Mouse (Mus musculus) midbrain, embryonic 15.5 days (tissue): ENCODE data around the gene Tectb. TPM values are rescaled to one million over a fixed set of nuclear protein-coding genes. Genes with fewer than 3 reads are reported as not detected.
"Not testable (repeated sequence)": the region's sequence is repeated elsewhere in the genome, so short reads cannot be mapped to it uniquely, and the experiment has no call there.

Experiments used
- ATAC-seq: fragments of 200-750 bp; cut with Nextera tagmentation; replicated peaks from 2 replicates; pipeline ENCODE4 v1.8.0; 2017; ENCODE audit warnings: moderate TSS enrichment
- H3K27ac ChIP-seq: fragments of 300-500 bp; sonication (generic); 2 replicates; pipeline ENCODE4 v1.5.1; 2015; ENCODE audit warnings: mild to moderate bottlenecking, inconsistent platforms
- H3K27me3 ChIP-seq: fragments of 300-500 bp; sonication (generic); replicated peaks from 2 replicates; pipeline ENCODE4 v1.6.1; 2015; ENCODE audit warnings: inconsistent platforms
- H3K36me3 ChIP-seq: fragments of 300-500 bp; sonication (generic); replicated peaks from 2 replicates; pipeline ENCODE4 v1.6.1; 2015; ENCODE audit warnings: inconsistent platforms
- H3K4me1 ChIP-seq: fragments of 300-500 bp; sonication (generic); 2 replicates; pipeline ENCODE4 v1.6.1; 2015; ENCODE audit warnings: inconsistent platforms
- H3K4me2 ChIP-seq: fragments of 300-500 bp; sonication (generic); 2 replicates; pipeline ENCODE4 v1.6.1; 2015; ENCODE audit warnings: inconsistent platforms, mild to moderate bottlenecking, moderate library complexity
- H3K4me3 ChIP-seq: fragments of 300-500 bp; sonication (generic); 2 replicates; pipeline ENCODE4 v1.5.1; 2015; ENCODE audit warnings: mild to moderate bottlenecking, inconsistent platforms
- H3K9ac ChIP-seq: fragments of 300-500 bp; sonication (generic); 2 replicates; pipeline ENCODE4 v1.6.1; 2015; ENCODE audit warnings: mild to moderate bottlenecking, inconsistent platforms
- H3K9me3 ChIP-seq: fragments of 300-500 bp; sonication (generic); 2 replicates; pipeline ENCODE4 v1.6.1; 2016; ENCODE audit warnings: inconsistent platforms
- WGBS: fragments of 180-500 bp; shearing (Covaris S2); methylation state at CpG from one replicate; pipeline ENCODE4 v1.1.7; 2015; ENCODE audit warnings: mixed read lengths; 5-methylcytosine and 5-hydroxymethylcytosine counted together
- polyA plus RNA-seq: library from polyadenylated mRNA; unstranded; fragments of >200 nt; fragmentation: Nextera tagmentation; extraction: Ambion mirVana; gene quantifications from 2 replicates; pipeline ENCODE4 v1.2.1, GENCODE M21; 2015

Tectb gene
- polyA plus RNA-seq, 1 experiment from 2014 or later, result 0.22 TPM

DNA sequence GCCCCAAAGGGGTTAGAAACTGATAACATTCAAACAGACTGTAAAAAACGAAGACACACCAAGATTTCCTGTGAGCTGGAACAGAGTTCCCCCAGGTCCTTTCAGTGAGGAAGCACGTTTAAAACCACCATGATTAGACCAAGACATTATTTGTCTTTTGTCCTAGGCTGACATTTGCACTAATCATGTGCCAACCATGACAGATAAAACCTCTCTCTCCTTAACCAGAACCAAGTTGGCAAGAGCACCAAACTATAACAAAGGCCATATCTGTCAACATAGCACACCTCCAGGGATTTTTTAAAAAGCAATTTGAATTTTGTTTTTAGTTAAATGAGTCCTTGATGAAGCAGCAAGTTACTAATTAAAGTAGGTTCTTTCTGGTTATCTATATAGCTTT is 12.8 kb upstream of the Tectb start:
- no peak overlapping the region for H3K4me2 ChIP-seq
- no peak overlapping the region for H3K4me3 ChIP-seq
- no peaks in the 10 kb centered on the region for H3K27me3 ChIP-seq
- H3K36me3 ChIP-seq, result no peaks in the 10 kb centered on the region
- H3K9me3 ChIP-seq, result 0 out of 2 replicates have a peak, but pooled peaks cover 3% of the 10 kb centered on the region
- no peaks in the 10 kb centered on the region for H3K4me1 ChIP-seq
- no peak overlapping the region for H3K27ac ChIP-seq
- ATAC-seq, result no peak
- 78% methylated on average over 2 of the region's 2 CpGs for WGBS
- H3K9ac ChIP-seq, result no peak overlapping the region

DNA sequence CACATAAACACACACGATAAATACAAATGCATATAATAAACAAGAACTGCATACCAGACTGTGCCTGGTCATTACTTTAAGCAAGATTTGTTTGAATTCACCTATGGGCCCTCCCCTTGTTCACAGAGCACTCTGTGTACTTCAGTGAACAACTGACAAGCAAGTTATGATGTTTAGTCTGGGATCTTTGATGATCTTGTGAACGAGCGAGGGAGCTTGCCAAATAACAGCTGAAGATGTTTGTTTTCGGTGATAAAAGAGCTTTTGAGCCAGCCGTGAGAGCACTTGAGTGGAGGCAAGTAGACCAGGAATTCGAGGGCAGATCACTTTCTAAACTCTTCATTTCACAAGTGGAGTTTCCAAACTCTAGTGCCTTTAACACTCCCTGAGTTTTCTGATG is 12.2 kb upstream of the Tectb start:
- H3K4me3 ChIP-seq, result no peak overlapping the region
- no peaks in the 10 kb centered on the region for H3K27me3 ChIP-seq
- H3K9ac ChIP-seq, result no peak overlapping the region
- H3K4me2 ChIP-seq, result no peak overlapping the region
- H3K4me1 ChIP-seq, result no peaks in the 10 kb centered on the region
- H3K9me3 ChIP-seq, result 0 out of 2 replicates have a peak, but pooled peaks cover 3% of the 10 kb centered on the region
- WGBS, result 78% methylated on average over 6 of the region's 6 CpGs
- ATAC-seq, result no peak
- no peak overlapping the region for H3K27ac ChIP-seq
- H3K36me3 ChIP-seq, result no peaks in the 10 kb centered on the region

DNA sequence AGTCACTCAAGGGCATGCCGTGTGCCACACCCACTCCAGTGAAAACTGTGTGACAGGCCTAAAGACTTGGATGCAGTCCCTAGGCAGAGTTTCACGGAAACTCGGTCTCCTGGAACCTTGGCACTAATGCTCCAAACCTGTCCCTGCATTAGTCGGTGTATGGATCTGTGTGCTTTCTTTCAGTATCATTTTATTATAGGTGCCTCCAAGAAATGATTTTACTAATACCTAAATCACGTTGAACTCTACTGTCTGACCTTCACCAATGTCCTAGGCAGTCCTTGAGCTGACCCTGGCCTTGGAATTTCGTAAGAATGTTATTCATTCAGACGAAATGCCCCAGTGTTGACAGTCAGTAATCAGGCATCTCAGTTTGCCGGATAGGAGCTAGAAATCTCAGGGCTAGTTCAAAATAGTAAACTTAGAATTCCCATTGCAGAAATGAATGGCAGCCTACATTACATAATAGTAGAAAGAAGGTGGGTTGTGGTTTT is 11.2 kb upstream of the Tectb start:
- H3K4me2 ChIP-seq, ATAC-seq, H3K9me3 ChIP-seq, H3K4me1 ChIP-seq, H3K27me3 ChIP-seq, H3K9ac ChIP-seq, H3K4me3 ChIP-seq, H3K36me3 ChIP-seq, H3K27ac ChIP-seq: not testable (repeated sequence)
- 92% methylated on average over 8 of the region's 8 CpGs for WGBS

DNA sequence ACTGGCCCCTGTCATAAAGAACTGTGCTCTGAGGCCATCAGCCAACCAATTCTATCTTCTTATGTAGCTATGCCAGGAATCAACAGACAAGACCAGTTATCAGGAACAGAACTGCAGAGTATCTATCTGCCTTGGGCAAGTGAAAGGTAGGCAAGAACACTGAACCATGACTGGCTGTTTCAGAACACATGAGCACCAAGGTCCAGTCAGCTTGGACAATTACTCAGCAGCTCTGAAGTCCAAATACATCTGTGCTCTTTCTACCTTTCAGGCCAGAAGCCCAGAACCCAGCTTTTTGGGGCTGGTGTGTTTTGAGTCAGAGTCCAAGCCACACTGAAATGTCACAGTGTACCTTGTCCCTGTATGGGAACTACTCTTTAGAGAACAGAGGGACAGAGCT is 10.1 kb upstream of the Tectb start:
- H3K4me2 ChIP-seq, result no peak overlapping the region
- no peaks in the 10 kb centered on the region for H3K4me1 ChIP-seq
- H3K9me3 ChIP-seq, result 0 out of 2 replicates have a peak, but pooled peaks cover 3% of the 10 kb centered on the region
- no peak overlapping the region for H3K27ac ChIP-seq
- H3K27me3 ChIP-seq, result no peaks in the 10 kb centered on the region
- H3K36me3 ChIP-seq, result no peaks in the 10 kb centered on the region
- H3K9ac ChIP-seq, result no peak overlapping the region
- ATAC-seq, result no peak
- H3K4me3 ChIP-seq, result no peak overlapping the region

DNA sequence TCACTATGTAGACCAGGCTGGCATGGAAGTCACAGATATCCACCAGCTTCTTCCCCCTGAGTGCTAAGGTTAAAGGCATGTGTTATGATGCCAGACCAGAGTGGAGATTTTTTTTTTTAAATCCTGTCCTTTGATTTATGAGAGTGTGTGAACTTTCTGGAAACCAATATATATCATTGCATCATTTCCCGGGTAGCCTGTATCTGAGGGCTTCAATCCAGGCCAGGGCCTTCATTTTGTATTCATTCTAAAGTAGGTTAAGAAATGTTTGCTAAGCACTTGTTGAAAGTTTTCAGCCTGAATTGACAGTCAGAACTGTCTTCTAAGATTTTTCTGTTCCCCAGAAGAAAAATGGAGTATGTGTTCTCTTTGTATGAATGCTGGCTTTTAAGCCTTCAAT is 8.9 kb upstream of the Tectb start:
- H3K36me3 ChIP-seq, result no peaks in the 10 kb centered on the region
- no peak for ATAC-seq
- no peaks in the 10 kb centered on the region for H3K4me1 ChIP-seq
- peaks cover 3% of the 10 kb centered on the region; the same call in 1 of the 2 replicates for H3K9me3 ChIP-seq
- WGBS, result 80% methylated on average over 1 of the region's 1 CpGs
- H3K27ac ChIP-seq, result no peak overlapping the region
- H3K9ac ChIP-seq, result no peak overlapping the region
- no peak overlapping the region for H3K4me2 ChIP-seq
- H3K27me3 ChIP-seq, result no peaks in the 10 kb centered on the region
- H3K4me3 ChIP-seq, result no peak overlapping the region

DNA sequence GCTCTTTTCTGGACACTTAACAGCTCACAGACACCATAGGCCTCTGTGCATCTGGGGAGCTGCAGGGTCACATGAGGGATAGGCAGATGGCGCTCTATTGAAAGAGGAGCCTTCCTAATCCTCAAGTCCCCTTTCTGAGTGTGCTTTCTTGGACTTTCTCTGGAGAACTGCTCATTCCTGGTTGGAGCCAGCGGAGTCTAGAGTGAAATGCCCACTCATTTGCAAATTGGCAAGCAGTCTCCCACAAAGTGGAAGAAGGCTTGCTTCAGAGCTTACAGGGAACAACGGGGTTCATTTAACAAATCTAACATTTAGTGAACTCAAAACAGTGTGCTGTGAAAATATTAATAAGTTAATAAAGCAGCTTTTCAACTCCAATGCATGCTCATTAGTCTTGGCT is 3.4 kb upstream of the Tectb start:
- Histone ChIP-seq H3K4me3 (no peak overlapping the region), H3K9me3 (no peaks in the 10 kb centered on the region; the same call in 1 of the 2 replicates), H3K4me1 (no peaks in the 10 kb centered on the region), H3K36me3 (no peaks in the 10 kb centered on the region), H3K27me3 (no peaks in the 10 kb centered on the region), H3K9ac (no peak overlapping the region), H3K4me2 (no peak overlapping the region), H3K27ac (no peak overlapping the region)
- no peak for ATAC-seq
- WGBS, result 86% methylated on average over 3 of the region's 3 CpGs

DNA sequence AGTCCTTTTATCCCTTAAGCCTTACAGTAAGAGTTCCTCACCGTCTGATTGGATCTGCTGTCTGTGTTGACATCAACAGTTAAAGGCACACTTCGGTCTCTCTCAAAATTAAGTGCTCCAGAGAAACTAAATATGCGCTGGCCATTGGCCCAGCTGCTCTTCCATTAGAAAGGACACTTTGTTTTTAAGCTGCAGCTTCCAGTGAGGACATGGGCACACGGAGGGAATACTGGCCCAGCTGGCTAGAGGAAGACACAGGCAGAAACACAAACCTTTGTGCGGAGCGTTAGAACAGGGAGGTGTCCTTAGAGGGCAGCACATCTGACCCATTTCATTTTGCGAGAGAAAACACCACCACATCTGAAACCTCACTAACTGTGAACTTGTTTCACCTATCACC is 3.9 kb downstream of the Tectb start:
- no peak for ATAC-seq
- H3K4me3 ChIP-seq, result no peak overlapping the region
- H3K9me3 ChIP-seq, result no peaks in the 10 kb centered on the region
- H3K27me3 ChIP-seq, result no peaks in the 10 kb centered on the region
- 65% methylated on average over 7 of the region's 7 CpGs for WGBS
- H3K27ac ChIP-seq, result no peak overlapping the region
- no peak overlapping the region for H3K9ac ChIP-seq
- no peaks in the 10 kb centered on the region for H3K4me1 ChIP-seq
- H3K4me2 ChIP-seq, result no peak overlapping the region
- no peaks in the 10 kb centered on the region for H3K36me3 ChIP-seq

DNA sequence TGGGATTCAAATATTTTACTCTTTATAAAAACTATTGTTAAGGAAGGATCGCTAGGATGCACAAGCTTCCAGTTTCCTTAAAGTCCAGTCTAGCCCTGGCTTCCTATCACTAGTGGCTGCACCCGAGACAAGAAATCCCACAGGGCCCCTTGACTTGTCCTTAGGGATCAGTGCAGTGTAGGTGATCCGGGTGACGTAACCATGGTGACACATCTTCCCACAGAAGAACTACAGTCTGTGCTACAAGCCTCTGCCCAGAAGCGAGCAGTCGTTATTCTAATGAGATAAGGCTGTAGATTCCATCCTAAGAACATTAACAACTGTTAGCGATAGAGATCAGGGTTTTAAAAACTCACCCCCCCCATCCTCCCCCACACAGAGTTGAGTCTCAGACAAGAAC is 4.5 kb downstream of the Tectb start:
- ATAC-seq, result no peak
- 27% methylated on average over 7 of the region's 7 CpGs for WGBS
- no peaks in the 10 kb centered on the region for H3K9me3 ChIP-seq
- no peaks in the 10 kb centered on the region for H3K36me3 ChIP-seq
- no peak overlapping the region for H3K27ac ChIP-seq
- H3K27me3 ChIP-seq, result no peaks in the 10 kb centered on the region
- no peaks in the 10 kb centered on the region for H3K4me1 ChIP-seq
- no peak overlapping the region for H3K4me2 ChIP-seq
- no peak overlapping the region for H3K9ac ChIP-seq
- H3K4me3 ChIP-seq, result no peak overlapping the region

DNA sequence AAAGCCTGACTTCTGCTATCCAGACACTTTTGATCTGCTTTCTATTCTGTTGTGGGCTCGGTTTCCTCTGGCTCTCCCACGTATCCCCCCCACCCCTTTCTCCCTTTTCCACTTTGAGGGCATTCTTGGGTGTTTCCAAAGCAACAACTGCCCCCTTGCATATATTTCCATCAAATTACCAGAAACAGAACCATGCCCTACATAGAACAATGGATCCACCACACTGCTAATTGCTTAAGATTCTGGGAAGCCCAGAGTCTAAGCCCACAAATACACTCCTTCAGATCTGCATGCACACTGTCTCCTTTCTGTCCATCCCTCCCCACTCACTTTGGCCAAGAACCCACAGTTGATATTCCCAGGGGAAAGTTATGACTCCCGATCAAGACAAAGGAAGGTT is 5.1 kb downstream of the Tectb start:
- no peak overlapping the region for H3K9ac ChIP-seq
- H3K9me3 ChIP-seq, result no peaks in the 10 kb centered on the region
- H3K27me3 ChIP-seq, result no peaks in the 10 kb centered on the region
- H3K4me1 ChIP-seq, result no peaks in the 10 kb centered on the region
- H3K27ac ChIP-seq, result no peak overlapping the region
- no peak overlapping the region for H3K4me2 ChIP-seq
- H3K4me3 ChIP-seq, result no peak overlapping the region
- peak; percentile 74 for ATAC-seq
- 20% methylated on average over 3 of the region's 3 CpGs for whole genome bisulfite sequencing
- H3K36me3 ChIP-seq, result no peaks in the 10 kb centered on the region

DNA sequence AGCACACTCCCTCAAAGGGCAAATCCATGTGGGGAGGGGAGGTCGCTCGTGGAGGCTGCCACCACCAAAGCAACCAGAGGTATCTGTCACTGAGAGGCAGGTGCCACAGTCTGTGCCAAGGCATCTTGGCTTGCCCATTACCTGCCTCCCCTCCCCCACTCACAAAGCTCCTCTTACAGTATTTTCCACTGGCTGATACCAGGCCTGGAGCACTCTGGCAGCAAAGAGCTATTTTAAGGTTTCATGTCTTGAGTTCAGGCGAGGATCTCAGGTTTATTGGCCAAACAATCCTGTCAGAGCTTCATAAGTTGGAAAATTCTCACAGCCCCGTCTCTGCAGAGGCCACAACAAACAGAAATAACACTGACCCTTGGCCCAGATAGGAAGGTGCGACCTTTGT is 9.5 kb downstream of the Tectb start:
- no peak for ATAC-seq
- no peaks in the 10 kb centered on the region for H3K4me1 ChIP-seq
- no peak overlapping the region for H3K27ac ChIP-seq
- no peaks in the 10 kb centered on the region for H3K9me3 ChIP-seq
- H3K36me3 ChIP-seq, result no peaks in the 10 kb centered on the region
- no peak overlapping the region for H3K4me2 ChIP-seq
- H3K9ac ChIP-seq, result no peak overlapping the region
- H3K4me3 ChIP-seq, result no peak overlapping the region
- no peaks in the 10 kb centered on the region for H3K27me3 ChIP-seq
- WGBS, result 86% methylated on average over 5 of the region's 5 CpGs

DNA sequence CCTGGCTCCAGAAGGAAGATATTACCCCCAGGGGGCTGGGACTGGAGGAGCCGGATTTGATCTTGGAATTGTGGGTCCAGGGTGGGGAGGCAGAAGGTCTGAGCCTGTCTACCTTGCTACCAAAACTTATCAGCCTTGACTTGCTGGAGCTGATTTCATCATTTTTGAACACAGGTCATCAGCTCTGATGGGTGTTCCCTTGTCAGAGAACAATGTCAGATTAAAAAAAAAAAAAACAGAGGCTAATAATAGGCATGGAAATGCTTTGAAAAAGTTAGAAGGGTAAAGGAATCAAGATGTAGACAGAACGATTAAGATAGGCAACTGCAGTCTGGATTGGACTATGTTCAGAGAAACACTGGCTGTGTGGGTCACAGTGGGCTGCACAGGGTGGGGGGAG is 11.1 kb downstream of the Tectb start:
- no peak overlapping the region for H3K4me3 ChIP-seq
- 47% methylated on average over 2 of the region's 2 CpGs for WGBS
- no peak overlapping the region for H3K9ac ChIP-seq

DNA sequence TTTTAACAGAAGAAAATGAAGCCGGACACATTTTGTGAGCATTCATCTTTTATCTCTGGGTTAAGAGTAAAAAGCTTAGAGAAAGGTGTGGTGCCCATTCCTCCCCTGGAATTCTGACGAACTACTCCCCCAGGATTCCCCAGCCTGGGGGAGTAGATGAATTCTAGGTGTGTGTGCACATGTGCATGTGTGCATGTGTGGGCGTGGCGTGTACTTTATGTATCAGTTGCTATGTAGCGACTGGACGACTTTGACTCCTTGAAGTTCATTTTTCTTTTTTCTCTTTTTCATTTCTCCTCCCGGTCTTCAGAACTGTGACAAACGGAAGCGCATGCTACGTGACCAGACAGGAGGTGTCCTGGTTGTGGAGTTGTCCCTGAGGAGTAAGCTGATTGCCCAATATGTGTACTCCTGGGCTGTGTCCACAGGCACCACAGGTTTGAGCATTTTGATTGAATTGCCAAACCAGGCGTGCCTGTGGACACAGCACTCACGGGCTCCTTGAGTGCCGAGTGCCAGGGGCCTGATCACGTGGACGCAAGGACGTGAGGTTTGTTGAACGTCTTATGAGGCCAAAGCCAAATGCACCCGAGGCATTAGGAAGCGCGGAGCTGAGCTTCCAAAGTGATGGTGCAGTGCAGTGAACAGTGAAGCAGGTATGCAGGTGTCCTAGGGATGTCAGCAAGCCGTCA is 11.9 kb downstream of the Tectb start:
- H3K27ac ChIP-seq, result no peak overlapping the region
- H3K9me3 ChIP-seq, result no peaks in the 10 kb centered on the region
- H3K27me3 ChIP-seq, result no peaks in the 10 kb centered on the region
- H3K36me3 ChIP-seq, result no peaks in the 10 kb centered on the region
- H3K4me1 ChIP-seq, result no peaks in the 10 kb centered on the region
- H3K4me2 ChIP-seq, result no peak overlapping the region
- WGBS, result 88% methylated on average over 21 of the region's 21 CpGs
- ATAC-seq, result no peak
- no peak overlapping the region for H3K4me3 ChIP-seq
- no peak overlapping the region for H3K9ac ChIP-seq

More for the DNA sequence above, 11.1 kb downstream of the Tectb start:
- no peak for ATAC-seq
- H3K27ac ChIP-seq, result no peak overlapping the region
- no peaks in the 10 kb centered on the region for H3K27me3 ChIP-seq
- H3K4me1 ChIP-seq, result no peaks in the 10 kb centered on the region
- no peaks in the 10 kb centered on the region for H3K36me3 ChIP-seq
- H3K4me2 ChIP-seq, result no peak overlapping the region
- no peaks in the 10 kb centered on the region for H3K9me3 ChIP-seq

DNA sequence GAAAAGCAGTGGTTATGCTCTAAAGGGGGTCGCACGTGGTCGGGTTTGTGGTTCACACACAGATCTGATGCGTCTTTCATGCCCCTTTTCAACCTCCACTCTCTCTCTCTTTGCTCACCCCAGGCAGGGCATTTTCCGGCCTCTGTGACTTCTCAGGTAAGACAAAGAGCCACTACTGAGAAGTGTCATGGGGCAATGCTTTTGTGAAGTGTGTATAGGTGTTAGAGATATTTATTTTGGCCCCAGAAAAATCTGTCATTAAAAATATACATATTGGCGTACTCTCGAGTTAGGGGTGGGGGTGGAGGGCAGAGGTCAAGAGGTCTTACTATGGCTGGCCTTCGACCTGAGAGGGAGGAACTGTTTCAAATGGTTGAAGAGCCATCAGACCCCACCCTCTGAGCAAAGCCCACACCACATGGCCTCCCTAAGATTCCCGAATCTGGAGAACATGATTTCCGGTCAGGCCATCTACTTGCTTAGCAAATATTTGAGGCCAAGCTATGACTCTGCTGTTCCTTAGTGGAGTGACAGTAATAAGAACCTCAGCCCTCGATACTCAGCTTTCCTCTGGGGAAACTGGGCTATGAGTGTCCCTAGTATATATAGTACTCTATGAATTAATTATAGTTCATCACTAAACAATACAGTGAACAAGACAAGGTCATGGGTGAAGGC is 13.3 kb downstream of the Tectb start:
- WGBS, result 66% methylated on average over 11 of the region's 11 CpGs
- Histone ChIP-seq H3K36me3 (no peaks in the 10 kb centered on the region), H3K9ac (no peak overlapping the region), H3K4me3 (no peak overlapping the region), H3K4me1 (no peaks in the 10 kb centered on the region), H3K4me2 (no peak overlapping the region), H3K9me3 (no peaks in the 10 kb centered on the region), H3K27me3 (no peaks in the 10 kb centered on the region), H3K27ac (no peak overlapping the region)
- ATAC-seq, result no peak
